Mouse (Mus musculus): Measurements from ENCODE around the gene Samd14.

DNA sequence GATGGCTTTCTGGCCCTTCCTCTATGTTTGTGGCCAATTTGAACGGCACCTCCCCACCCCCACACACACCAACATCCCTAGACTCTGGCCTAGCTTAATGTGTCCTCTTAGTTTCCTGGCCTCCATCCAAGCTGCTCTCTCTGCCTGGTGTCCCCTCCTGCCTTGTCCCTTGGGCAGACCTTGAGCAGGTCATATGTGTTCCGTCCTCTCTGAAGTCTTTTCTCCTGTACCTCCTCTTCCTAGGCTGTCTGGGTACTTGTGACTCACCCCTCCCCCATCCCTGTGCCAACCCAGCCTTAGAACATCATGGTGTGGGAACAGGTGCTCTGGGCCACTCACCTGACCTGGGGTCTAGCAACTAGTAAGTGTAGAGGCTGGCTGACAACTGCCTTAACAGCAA lies 34.7 kb upstream of the Samd14 start:
- TF ChIP-seq POLR2A (IDR thresholded peaks at IDR 0.05; ENCODE audit: low read depth, low read length) (no peak), CTCF (IDR thresholded peaks at IDR 0.05; ENCODE audit: borderline replicate concordance, insufficient read depth, low read length) (no peak)

Data from embryonic fibroblast, embryonic 13.5 days (primary cell).